Mouse (Mus musculus) forebrain, embryonic 14.5 days (tissue): Measurements from ENCODE around the gene 1700028P14Rik. TPM values are rescaled to one million over a fixed set of nuclear protein-coding genes. Genes with fewer than 3 reads are reported as not detected.

Experiments
- ATAC-seq: fragments of 200-750 bp; cut with Nextera tagmentation; 2 replicates; pipeline ENCODE4 v1.8.0; 2017; ENCODE audit warnings: mild to moderate bottlenecking, moderate library complexity
- DNase-seq: peaks from one replicate; pipeline ENCODE4 v3.0.0-alpha.2; 2015; ENCODE audit warnings: low spot score
- H3K27ac ChIP-seq: fragments of 300-500 bp; sonication (generic); 2 replicates; pipeline ENCODE4 v1.5.1; 2014; ENCODE audit warnings: low read depth, mild to moderate bottlenecking, control low read depth, low read length, moderate library complexity
- H3K27me3 ChIP-seq: fragments of 300-500 bp; sonication (generic); replicated peaks from 2 replicates; pipeline ENCODE4 v1.6.1; 2014; ENCODE audit warnings: low read length, control low read depth, mixed read lengths; ENCODE audit not compliant: control insufficient read depth, insufficient read depth
- H3K36me3 ChIP-seq: fragments of 300-500 bp; sonication (generic); 2 replicates; pipeline ENCODE4 v1.6.1; 2014; ENCODE audit warnings: low read length, control low read depth; ENCODE audit not compliant: control insufficient read depth, insufficient read depth
- H3K4me1 ChIP-seq: fragments of 300-500 bp; sonication (generic); 2 replicates; pipeline ENCODE4 v1.6.1; 2014; ENCODE audit warnings: antibody characterized with exemption, low read length, control low read depth; ENCODE audit not compliant: control insufficient read depth, insufficient read depth
- H3K4me2 ChIP-seq: fragments of 300-500 bp; sonication (generic); 2 replicates; pipeline ENCODE4 v1.6.1; 2014; ENCODE audit warnings: mild to moderate bottlenecking, control low read depth, low read length
- H3K4me3 ChIP-seq: fragments of 300-500 bp; sonication (generic); 2 replicates; pipeline ENCODE4 v1.5.1; 2014; ENCODE audit warnings: low read depth, low read length, control low read depth
- H3K9ac ChIP-seq: fragments of 300-500 bp; sonication (generic); 2 replicates; pipeline ENCODE4 v1.6.1; 2014; ENCODE audit warnings: mild to moderate bottlenecking, low read length, control low read depth, moderate library complexity
- H3K9me3 ChIP-seq: fragments of 300-500 bp; sonication (generic); replicated peaks from 2 replicates; pipeline ENCODE4 v1.6.1; 2016; ENCODE audit warnings: low read length, control low read depth, mixed read lengths; ENCODE audit not compliant: control insufficient read depth
- WGBS: fragments of 180-500 bp; shearing (Covaris S2); extraction: QIAGEN DNeasy Blood & Tissue Kit; methylation state at CpG from one replicate; pipeline ENCODE4 v1.1.7; 2014; 5-methylcytosine and 5-hydroxymethylcytosine counted together
- polyA plus RNA-seq: library from polyadenylated mRNA; unstranded; fragments of >200 nt; fragmentation: Nextera tagmentation; extraction: Ambion mirVana; gene quantifications from 2 replicates; pipeline ENCODE4 v1.2.1, GENCODE M21; 2014

The 1700028P14Rik gene
- polyA plus RNA-seq, 1 experiment from 2014 or later, result 1.6 TPM

- no peak for DNase-seq
- Histone ChIP-seq H3K4me3 (no peak overlapping the region), H3K36me3 (no peaks in the 10 kb centered on the region), H3K27ac (no peak overlapping the region), H3K27me3 (no peaks in the 10 kb centered on the region), H3K9ac (no peak overlapping the region), H3K4me2 (no peak overlapping the region), H3K4me1 (no peaks in the 10 kb centered on the region), H3K9me3 (no peaks in the 10 kb centered on the region)
- WGBS, result 20% methylated on average over 5 of the region's 5 CpGs
- ATAC-seq, result no peak
Measured at GRCm38 (mm10) chr19:23636786-23637185, 15.8 kb downstream of the 1700028P14Rik start.

DNA sequence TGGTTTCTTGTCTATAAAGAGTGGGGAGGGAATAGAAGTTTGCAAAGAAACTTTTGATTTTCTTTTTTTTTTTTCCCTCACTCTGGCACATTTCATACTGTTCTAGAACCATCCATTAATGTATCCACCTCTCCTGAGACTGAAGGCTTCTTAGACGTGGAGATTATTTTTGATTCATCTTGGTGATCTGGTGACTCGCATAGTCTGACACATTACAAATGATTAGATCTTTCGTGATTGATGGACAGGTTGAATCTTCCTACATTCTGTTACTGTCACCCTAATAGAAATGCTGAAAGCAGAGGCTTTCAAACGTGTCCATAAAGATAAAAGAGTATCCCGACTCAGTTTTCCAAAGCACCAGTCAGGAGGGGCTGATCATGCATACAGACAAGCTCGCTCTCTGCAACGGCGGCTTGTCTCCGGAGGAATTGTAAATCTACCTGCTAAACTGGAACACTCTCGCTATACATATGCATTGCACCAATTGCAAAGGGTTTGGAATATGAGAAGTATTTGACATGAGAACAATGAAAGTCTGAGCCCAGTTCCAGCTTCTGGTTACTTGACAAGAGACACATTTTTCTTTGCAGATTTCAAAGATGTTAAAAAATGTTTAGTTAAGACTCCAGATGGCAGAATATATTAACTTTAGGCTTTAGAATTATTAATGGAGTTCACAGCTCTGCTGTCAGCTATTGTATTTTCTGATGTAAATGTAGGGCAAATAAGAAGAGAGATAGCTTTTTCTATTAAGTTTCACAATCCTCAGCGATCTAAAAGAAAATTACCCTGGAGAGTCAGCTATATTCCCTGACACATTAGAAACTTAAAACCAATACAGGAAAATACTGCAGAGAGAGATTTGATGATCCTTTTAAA lies 20.8 kb downstream of the 1700028P14Rik start:
- no peaks in the 10 kb centered on the region for H3K27me3 ChIP-seq
- H3K9ac ChIP-seq, result no peak overlapping the region
- peak; percentile 54 for DNase-seq
- peak; percentile 42; the same call in 1 of the 2 replicates for ATAC-seq
- no peak overlapping the region for H3K4me3 ChIP-seq
- H3K27ac ChIP-seq, result no peak overlapping the region
- H3K4me1 ChIP-seq, result no peaks in the 10 kb centered on the region
- no peaks in the 10 kb centered on the region for H3K9me3 ChIP-seq
- no peak overlapping the region for H3K4me2 ChIP-seq
- H3K36me3 ChIP-seq, result no peaks in the 10 kb centered on the region
- WGBS, result 78% methylated on average over 11 of the region's 11 CpGs

DNA sequence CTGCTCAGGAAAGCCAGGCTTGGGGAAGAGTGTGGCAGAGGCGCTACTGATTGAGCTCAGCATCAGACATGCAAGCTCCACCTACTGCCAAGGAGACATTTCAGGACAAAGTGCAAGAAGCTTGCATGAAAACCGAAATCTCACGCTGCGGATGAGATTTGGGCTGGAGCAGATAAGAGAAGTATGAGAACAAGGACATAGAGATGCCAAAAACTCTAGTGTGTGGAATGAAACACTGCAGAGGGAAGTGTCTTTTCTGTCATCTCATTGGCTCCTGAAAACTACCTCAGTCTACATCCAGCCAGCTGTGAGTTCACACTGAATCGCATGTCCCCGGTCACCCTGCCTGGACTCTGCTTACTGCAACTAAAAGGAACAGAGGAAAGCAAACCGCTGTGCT lies 38.3 kb downstream of the 1700028P14Rik start:
- no peaks in the 10 kb centered on the region for H3K27me3 ChIP-seq
- H3K9me3 ChIP-seq, result no peaks in the 10 kb centered on the region
- no peaks in the 10 kb centered on the region for H3K36me3 ChIP-seq
- no peak overlapping the region for H3K4me2 ChIP-seq
- H3K4me1 ChIP-seq, result no peaks in the 10 kb centered on the region
- DNase-seq (no peak), ATAC-seq (no peak)
- no peak overlapping the region for H3K4me3 ChIP-seq
- H3K27ac ChIP-seq, result no peak overlapping the region
- H3K9ac ChIP-seq, result no peak overlapping the region
- 93% methylated on average over 7 of the region's 7 CpGs for WGBS

- H3K27ac ChIP-seq, result no peak overlapping the region
- H3K4me2 ChIP-seq, result no peak overlapping the region
- DNase-seq, result no peak
- ATAC-seq, result no peak
- no peaks in the 10 kb centered on the region for H3K9me3 ChIP-seq
- no peaks in the 10 kb centered on the region for H3K27me3 ChIP-seq
- no peak overlapping the region for H3K4me3 ChIP-seq
- no peak overlapping the region for H3K9ac ChIP-seq
- no peaks in the 10 kb centered on the region for H3K36me3 ChIP-seq
- H3K4me1 ChIP-seq, result no peaks in the 10 kb centered on the region
- WGBS, result 82% methylated on average over 4 of the region's 4 CpGs
Measured at GRCm38 (mm10) chr19:23609724-23610123, 42.9 kb downstream of the 1700028P14Rik start.

DNA sequence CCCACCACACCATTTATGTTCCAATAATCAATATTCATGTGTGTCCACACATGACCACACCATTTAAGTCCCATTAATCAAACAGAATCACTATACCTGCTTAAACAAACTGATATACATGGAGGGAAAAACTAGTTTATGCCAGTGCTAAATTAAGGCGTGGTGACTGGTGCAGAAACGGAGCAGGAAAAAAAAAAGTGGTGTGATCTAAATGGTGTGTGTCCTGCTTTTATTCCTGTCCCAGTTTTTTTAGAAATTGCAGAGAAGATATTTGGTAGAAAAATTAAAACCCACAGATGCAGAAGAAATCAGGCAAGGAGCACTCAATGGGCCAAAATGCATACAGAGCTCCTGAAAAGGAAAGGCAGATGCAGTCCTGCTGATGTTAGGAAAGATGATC lies 44.7 kb downstream of the 1700028P14Rik start:
- no peaks in the 10 kb centered on the region for H3K27me3 ChIP-seq
- H3K36me3 ChIP-seq, result no peaks in the 10 kb centered on the region
- no peaks in the 10 kb centered on the region for H3K4me1 ChIP-seq
- no peak for ATAC-seq
- H3K4me3 ChIP-seq, result no peak overlapping the region
- 85% methylated on average over 2 of the region's 2 CpGs for WGBS
- no peaks in the 10 kb centered on the region for H3K9me3 ChIP-seq
- no peak overlapping the region for H3K4me2 ChIP-seq
- H3K27ac ChIP-seq, result no peak overlapping the region
- H3K9ac ChIP-seq, result no peak overlapping the region
- DNase-seq, result no peak

- no peak overlapping the region for H3K27ac ChIP-seq
- no peak for ATAC-seq
- DNase-seq, result peak; percentile 19
- no peaks in the 10 kb centered on the region for H3K9me3 ChIP-seq
- no peaks in the 10 kb centered on the region for H3K4me1 ChIP-seq
- 88% methylated on average over 3 of the region's 3 CpGs for WGBS
- no peak overlapping the region for H3K4me2 ChIP-seq
- H3K4me3 ChIP-seq, result no peak overlapping the region
- no peak overlapping the region for H3K9ac ChIP-seq
- H3K36me3 ChIP-seq, result no peaks in the 10 kb centered on the region
- no peaks in the 10 kb centered on the region for H3K27me3 ChIP-seq
Measured at GRCm38 (mm10) chr19:23594950-23595349, 57.7 kb downstream of the 1700028P14Rik start.

- Histone ChIP-seq H3K27ac (0 out of 2 replicates have a peak overlapping the region, but pooled peaks have one; percentile 2), H3K9me3 (no peaks in the 10 kb centered on the region), H3K27me3 (no peaks in the 10 kb centered on the region), H3K4me1 (no peaks in the 10 kb centered on the region; the same call in 1 of the 2 replicates), H3K4me2 (0 out of 2 replicates have a peak overlapping the region, but pooled peaks have one; percentile 5), H3K9ac (no peak overlapping the region), H3K4me3 (no peak overlapping the region), H3K36me3 (no peaks in the 10 kb centered on the region)
- ATAC-seq (peak; percentile 72), DNase-seq (peak; percentile 62)
- 45% methylated on average over 11 of the region's 11 CpGs for WGBS
Measured at GRCm38 (mm10) chr19:23578606-23579355, 73.8 kb downstream of the 1700028P14Rik start.

GRCm38 (mm10) chr19:23576685-23577084 lies 75.9 kb downstream of the 1700028P14Rik start:
- DNase-seq (peak; percentile 23), ATAC-seq (no peak)
- Histone ChIP-seq H3K36me3 (no peaks in the 10 kb centered on the region), H3K9me3 (no peaks in the 10 kb centered on the region), H3K27ac (no peak overlapping the region), H3K4me2 (no peak overlapping the region), H3K4me1 (no peaks in the 10 kb centered on the region; the same call in 1 of the 2 replicates), H3K27me3 (no peaks in the 10 kb centered on the region), H3K9ac (no peak overlapping the region), H3K4me3 (no peak overlapping the region)
- 54% methylated on average over 4 of the region's 4 CpGs for WGBS
